Mouse (Mus musculus) effector memory CD4-positive, alpha-beta T cell, adult 5 months (primary cell): ENCODE results near the gene Tas2r138. TPM values are rescaled to one million over a fixed set of nuclear protein-coding genes. Genes with fewer than 3 reads are reported as not detected.

Experiments
- polyA plus RNA-seq: library from polyadenylated mRNA; unstranded; fragments of 100-300 nt; shearing (Covaris generic); gene quantifications from one replicate; pipeline ENCODE4 v1.2.1, GENCODE M21; 2017

Tas2r138 gene
- not detected for polyA plus RNA-seq

DNA sequence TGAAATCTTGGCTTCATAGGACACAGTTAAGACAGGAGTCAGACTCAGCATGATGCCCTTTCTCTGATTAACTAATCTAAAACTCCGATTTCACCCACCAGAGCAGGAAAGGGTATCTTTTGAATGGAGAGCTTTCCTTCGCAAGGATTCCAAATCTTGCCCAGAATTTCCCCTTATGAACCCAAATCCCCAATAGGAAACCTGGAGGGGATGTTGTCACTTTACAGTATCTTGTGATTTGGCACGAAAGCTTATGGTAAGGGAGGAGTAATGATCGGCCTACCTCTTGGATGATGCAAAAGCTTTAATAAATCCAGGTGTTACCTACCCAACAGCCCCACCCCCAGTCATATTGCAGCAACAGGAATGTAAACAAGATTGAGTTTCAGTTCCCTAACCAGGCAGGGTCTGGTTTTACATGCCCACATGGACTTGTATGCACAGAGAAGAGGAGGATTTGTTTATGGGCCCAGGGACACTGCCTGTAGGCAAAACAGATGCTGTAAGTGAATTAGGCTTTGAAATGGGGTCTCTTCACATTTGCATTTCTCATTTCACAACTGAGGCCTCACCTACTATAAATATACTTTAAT lies at the start of gene Tas2r138:
Tas2r138 (minus strand) TSS at position 51 of the 593 bp plus-strand sequence.

DNA sequence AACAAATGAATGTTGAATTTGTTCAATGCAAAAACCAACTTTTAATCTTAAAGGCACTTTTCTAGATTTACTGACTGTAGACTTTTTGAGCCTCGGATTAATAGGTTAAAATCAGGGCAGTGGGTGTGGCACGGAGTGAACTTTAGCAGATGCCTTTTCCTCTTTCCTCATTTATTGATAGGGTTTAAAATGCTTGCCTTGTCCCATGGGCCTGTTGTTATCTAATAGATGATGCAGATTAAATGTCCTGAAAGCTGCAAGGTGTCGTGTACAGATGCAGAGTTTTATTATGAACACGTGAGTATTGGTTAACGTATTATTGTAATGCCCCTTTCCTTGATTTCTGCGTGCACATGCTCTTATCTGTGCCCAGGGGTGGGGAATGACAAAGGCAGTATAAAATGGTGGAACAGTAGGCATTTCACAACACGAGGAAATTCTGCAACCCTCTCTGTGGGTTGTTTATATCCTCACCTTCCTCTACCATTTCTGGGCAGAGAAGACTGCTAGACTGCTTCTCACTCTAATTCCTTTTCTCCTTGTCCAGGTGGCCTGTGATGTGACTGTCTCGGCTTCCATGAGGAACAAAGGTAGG lies 15.4 kb upstream of the Tas2r138 start, which contains the start of gene Mgam:
Mgam (plus strand) TSS at position 426 of the 595 bp plus-strand sequence.

GRCm38 (mm10) chr6:40585645-40586044 lies 27.5 kb downstream of the Tas2r138 start, which contains the start of gene Clec5a:
Gene Clec5a (minus strand): TSS chr6:40585821.

GRCm38 (mm10) chr6:40569187-40569586 lies 43.9 kb downstream of the Tas2r138 start, which contains the start of gene Olfr460:
Gene Olfr460 (plus strand): TSS chr6:40569487.

Other genes starting within 250 kb of the Tas2r138 start
- gene E330009J07Rik, start 177.2 kb downstream of the Tas2r138 start, polyA plus RNA-seq = 24.0 TPM
- 0.15 TPM for gene Wee2, start 174.2 kb downstream of the Tas2r138 start, polyA plus RNA-seq
- 48.6 TPM for gene Ssbp1, start 142.0 kb downstream of the Tas2r138 start, polyA plus RNA-seq
- gene Tas2r137, start 122.1 kb downstream of the Tas2r138 start, polyA plus RNA-seq = not detected
- not detected for gene Tas2r108, start 119.8 kb downstream of the Tas2r138 start, polyA plus RNA-seq
- not detected for gene Prss37, start 93.8 kb downstream of the Tas2r138 start, polyA plus RNA-seq
- gene Olfr461, start 58.3 kb downstream of the Tas2r138 start, polyA plus RNA-seq = not detected
- gene Olfr460, start 43.8 kb downstream of the Tas2r138 start, polyA plus RNA-seq = 0.15 TPM
- gene Clec5a, start 27.5 kb downstream of the Tas2r138 start, polyA plus RNA-seq = not detected
- gene Mgam, start 15.5 kb upstream of the Tas2r138 start, polyA plus RNA-seq = not detected